Mouse (Mus musculus) cortical plate, adult 2 months (tissue): ENCODE results near the gene Lgi1.
A peak's percentile ranks its signal among the peaks of the same experiment; 100 is the strongest.

Experiments
- CTCF ChIP-seq: fragments of 200-500 bp; IDR thresholded peaks from 2 replicates; pipeline ENCODE4 v1.5.1; 2011; ENCODE audit warnings: mild to moderate bottlenecking, control low read depth, low read length; ENCODE audit not compliant: insufficient read depth; ENCODE audit errors: extremely low read depth
- POLR2A ChIP-seq: fragments of 200-500 bp; IDR thresholded peaks from 2 replicates; pipeline ENCODE4 v1.6.1; 2011; ENCODE audit warnings: mild to moderate bottlenecking, low read length, control low read depth; ENCODE audit not compliant: insufficient read depth; ENCODE audit errors: extremely low read depth

DNA sequence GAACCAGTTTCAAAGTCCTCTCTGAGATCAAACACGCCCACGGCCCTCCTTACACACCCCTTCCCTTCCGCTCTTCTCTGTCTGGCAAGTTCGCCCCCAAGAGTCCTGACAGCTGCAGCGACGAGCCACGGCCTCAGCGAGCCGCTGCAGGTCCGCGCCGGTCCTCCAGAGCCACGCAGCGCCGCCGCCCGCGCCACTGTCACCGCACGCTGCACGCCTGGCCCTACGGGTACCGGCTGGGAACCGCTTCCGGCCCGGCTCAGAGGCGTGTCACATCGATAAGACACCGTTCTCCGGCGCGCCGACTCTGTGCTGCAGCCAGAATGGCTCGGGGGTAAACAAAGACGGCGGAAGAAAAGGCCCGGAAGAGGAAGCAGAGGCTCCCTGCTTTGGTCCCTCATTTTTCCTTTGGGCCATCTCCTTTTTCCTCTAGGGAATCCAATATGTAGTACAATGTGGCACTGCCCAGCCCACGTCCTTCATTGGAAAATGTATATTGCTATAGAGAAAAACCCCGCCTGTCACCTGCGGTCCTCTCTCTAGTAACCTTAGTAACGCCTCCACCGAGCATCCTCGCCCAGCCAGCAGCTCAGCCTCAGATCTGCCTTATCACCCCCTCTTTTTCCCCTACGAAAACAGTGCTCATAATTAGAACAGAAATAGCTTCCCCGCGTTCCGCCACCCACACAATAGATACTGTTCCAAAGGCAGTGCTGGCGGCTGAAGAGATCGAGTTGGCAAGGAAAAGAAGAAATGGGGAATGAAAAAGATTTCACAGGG lies 40.2 kb upstream of the Lgi1 start, which contains the start of gene Fra10ac1:
- TF ChIP-seq POLR2A (no peak; the same call in 1 of the 2 replicates), CTCF (peak; percentile 28; the same call in 1 of the 2 replicates)
